Mouse (Mus musculus): ENCODE results near the gene Accsl.

The Accsl gene

GRCm38 (mm10) chr2:93807440-93807839, 61.5 kb downstream of the Accsl start:
- no peak for DNase-seq

DNA sequence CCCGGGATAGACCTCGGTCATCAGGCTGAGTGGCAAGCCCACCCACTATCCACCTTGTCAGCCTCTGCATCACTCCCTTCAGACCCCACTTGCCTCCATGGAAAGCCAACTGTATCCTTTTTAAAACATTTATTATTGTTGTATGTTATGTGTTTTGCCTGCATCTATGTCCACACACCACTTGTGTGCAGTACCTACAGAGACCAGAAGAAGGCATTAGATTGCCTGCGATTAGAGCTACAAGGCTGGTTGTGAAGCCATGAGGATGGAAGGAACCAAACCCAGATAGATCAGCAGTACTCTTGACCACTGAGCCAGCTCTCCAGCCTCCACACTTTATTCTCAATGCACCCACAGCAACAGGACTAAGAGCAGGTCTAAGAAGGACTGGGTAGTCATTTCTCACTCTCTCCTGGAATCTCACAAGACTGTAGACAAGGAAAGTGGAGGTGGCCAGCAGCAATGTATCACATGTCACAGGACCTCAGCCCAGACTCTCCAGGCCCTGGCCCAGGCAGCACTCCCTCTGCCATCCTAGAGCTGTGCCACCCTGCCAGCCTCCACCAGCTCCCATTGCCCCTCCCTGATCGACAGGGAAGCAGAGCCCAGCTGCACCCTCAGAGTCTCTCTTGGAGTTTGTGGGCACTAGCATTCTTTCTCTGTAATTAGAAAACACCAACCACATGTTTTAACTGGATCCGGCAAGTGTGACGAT, 62.3 kb downstream of the Accsl start:
- no peak for DNase-seq

- no peak for DNase-seq
These were observed 63.4 kb downstream of the Accsl start for GRCm38 (mm10) chr2:93805523-93805922.

Measured in lung, postnatal 36 days (tissue).